Mouse (Mus musculus): ENCODE data around the gene Aftph.

GRCm38 (mm10) chr11:20645521-20645920 is 95.9 kb downstream of the Aftph start:
- TF ChIP-seq EP300 (IDR thresholded peaks at IDR 0.05) (no peak), CTCF (IDR thresholded peaks at IDR 0.05) (no peak)
